Comparison of ENCODE assay signal across 23 mouse cellular contexts in genomic region chr15:83290899-83291298, GRCm38 (mm10). TPM values are rescaled to one million over a fixed set of nuclear protein-coding genes. Genes with fewer than 3 reads are reported as not detected.
DNase-seq lines count a peak whose midpoint lies in the region; ATAC-seq lines count a peak whose summit lies in the region.
"Had no signal": no experiment of that assay in that cellular context is flagged by ENCODE, and none has a peak within 500 bp of the region (broad histone marks: within the 10 kb centered on the region; RNA-seq: fewer than 3 reads in every experiment).

No protein-coding gene starts in this region.

- H3K4me1 ChIP-seq in hindbrain, embryonic 10.5 days (replicated peaks): peaks cover 18% of the 10 kb centered on the region
- H3K4me1 ChIP-seq in hindbrain, embryonic 11.5 days (replicated peaks; ENCODE audit: control insufficient read depth, insufficient read depth, low read length): no peaks in the 10 kb centered on the region
- H3K4me1 ChIP-seq in liver, embryonic 11.5 days (replicated peaks; ENCODE audit: control insufficient read depth, insufficient read depth, low read length): peaks cover 4% of the 10 kb centered on the region
- H3K4me1 ChIP-seq: forebrain, embryonic 12.5 days had no signal

- no peak overlapping the region for H3K4me2 ChIP-seq in hindbrain, embryonic 11.5 days (replicated peaks; ENCODE audit: low read depth, low read length)
- H3K4me2 ChIP-seq in liver, embryonic 11.5 days: no peak overlapping the region
- H3K4me2 ChIP-seq: embryonic facial prominence, embryonic 13.5 days; forebrain, embryonic 12.5 days had no signal

- H3K4me3 ChIP-seq in hindbrain, embryonic 10.5 days: no peak overlapping the region
- H3K4me3 ChIP-seq in hindbrain, embryonic 11.5 days (ENCODE audit: low read depth, low read length): no peak overlapping the region
- no peak overlapping the region for H3K4me3 ChIP-seq in liver, embryonic 11.5 days (ENCODE audit: low read depth, low read length)
- H3K4me3 ChIP-seq: embryonic facial prominence, embryonic 13.5 days; erythroblast, embryonic 14.5 days; forebrain, embryonic 10.5 days; forebrain, embryonic 12.5 days had no signal

- 76% methylated on average over 2 of the region's 2 CpGs for whole genome bisulfite sequencing in hindbrain, embryonic 10.5 days
- 76% methylated on average over 2 of the region's 2 CpGs for WGBS in hindbrain, embryonic 11.5 days
- 74% methylated on average over 2 of the region's 2 CpGs for WGBS in liver, embryonic 11.5 days

- no peak overlapping the region for H3K9ac ChIP-seq in hindbrain, embryonic 11.5 days (ENCODE audit: low read depth, low read length)
- H3K9ac ChIP-seq in liver, embryonic 11.5 days (ENCODE audit: low read depth, low read length): no peak overlapping the region
- H3K9ac ChIP-seq: embryonic facial prominence, embryonic 13.5 days; forebrain, embryonic 12.5 days had no signal

- H3K36me3 ChIP-seq in hindbrain, embryonic 10.5 days: no peaks in the 10 kb centered on the region
- H3K36me3 ChIP-seq in hindbrain, embryonic 11.5 days (ENCODE audit: control insufficient read depth, insufficient read depth, low read length): no peaks in the 10 kb centered on the region
- no peaks in the 10 kb centered on the region for H3K36me3 ChIP-seq in liver, embryonic 11.5 days (ENCODE audit: control insufficient read depth, insufficient read depth, low read length)
- H3K36me3 ChIP-seq: embryonic facial prominence, embryonic 13.5 days; forebrain, embryonic 10.5 days; forebrain, embryonic 12.5 days had no signal

- peak overlapping the region; percentile 29; the same call in 1 of the 2 replicates for H3K27ac ChIP-seq in hindbrain, embryonic 10.5 days
- no peak overlapping the region for H3K27ac ChIP-seq in hindbrain, embryonic 11.5 days (ENCODE audit: low read depth, low read length)
- no peak overlapping the region for H3K27ac ChIP-seq in liver, embryonic 11.5 days (ENCODE audit: low read depth, low read length)
- H3K27ac ChIP-seq: embryonic facial prominence, embryonic 13.5 days; forebrain, embryonic 10.5 days; forebrain, embryonic 12.5 days had no signal

- H3K9me3 ChIP-seq in hindbrain, embryonic 10.5 days: peaks cover 6% of the 10 kb centered on the region; the same call in 1 of the 2 replicates
- H3K9me3 ChIP-seq in hindbrain, embryonic 11.5 days (ENCODE audit: control insufficient read depth, low read length): no peaks in the 10 kb centered on the region
- H3K9me3 ChIP-seq in liver, embryonic 11.5 days (ENCODE audit: control insufficient read depth, low read length): no peaks in the 10 kb centered on the region
- H3K9me3 ChIP-seq: embryonic facial prominence, embryonic 13.5 days had no signal

- DNase-seq in hindbrain, embryonic 10.5 days (ENCODE audit: low spot score): no peak
- DNase-seq in hindbrain, embryonic 11.5 days (ENCODE audit: low spot score): no peak
- DNase-seq in MN1 (ENCODE audit: low spot score) (peak; percentile 59), adipocyte (ENCODE audit: low spot score) (peak; percentile 62)
- DNase-seq in liver, embryonic 11.5 days (ENCODE audit: low spot score): no peak
- no peak for DNase-seq in adrenal gland, postnatal 36 days
- DNase-seq: adrenal gland, adult 2 months; adrenal gland, postnatal 10 days; adrenal gland, postnatal 25 days; cerebellum, adult 11-12 months; cerebellum, adult 2 months; cerebellum, adult 9-10 months; cerebellum, postnatal 10 days; cerebellum, postnatal 25 days had no signal

- ATAC-seq in hindbrain, embryonic 11.5 days (ENCODE audit: low FRiP score): no peak
- ATAC-seq in liver, embryonic 11.5 days (replicated peaks; ENCODE audit: low FRiP score): no peak
- ATAC-seq: activated CD4-positive, CD25-positive, alpha-beta regulatory T cell, adult 4 months; forebrain, embryonic 14.5 days; forebrain, embryonic 16.5 days; Patski had no signal

- H3K27me3 ChIP-seq in hindbrain, embryonic 10.5 days (ENCODE audit: insufficient read depth, poor library complexity, severe bottlenecking): no peaks in the 10 kb centered on the region
- H3K27me3 ChIP-seq in hindbrain, embryonic 11.5 days (ENCODE audit: control insufficient read depth, insufficient read depth, low read length): no peaks in the 10 kb centered on the region
- H3K27me3 ChIP-seq in liver, embryonic 11.5 days (replicated peaks; ENCODE audit: control insufficient read depth, insufficient read depth, low read length): no peaks in the 10 kb centered on the region
- H3K27me3 ChIP-seq: embryonic facial prominence, embryonic 13.5 days; forebrain, embryonic 12.5 days; Patski had no signal

RNA-seq across cellular contexts. Expression of gene A4galt, which starts 39.3 kb away (rescaled TPM):
- 1.2 and 1.5 TPM in 2 replicates for polyA plus RNA-seq in hindbrain, embryonic 10.5 days (2016; fragmentation: Nextera tagmentation; extraction: Ambion mirVana)
- 1.7 and 1.8 TPM in 2 replicates for polyA plus RNA-seq in hindbrain, embryonic 11.5 days (2014; fragmentation: Nextera tagmentation; extraction: Ambion mirVana)
- polyA plus RNA-seq in liver, embryonic 11.5 days (2014; fragmentation: Nextera tagmentation; extraction: Ambion mirVana): 0.12 TPM in 1 of 2 replicates, not detected in the other
- total RNA-seq in adrenal gland, postnatal 36 days (2021): 10 to 100 TPM in 1 of 2 experiments, 1 to 10 TPM in 1; 6.6 to 10.9 TPM
- total RNA-seq: MEL had no signal
- polyA plus RNA-seq: activated CD4-positive, CD25-positive, alpha-beta regulatory T cell, adult 4 months; erythroblast, embryonic 14.5 days had no signal

RNA-seq across cellular contexts. Expression of gene Arfgap3, which starts 59.1 kb away (rescaled TPM):
- 33.1 and 36.9 TPM in 2 replicates for polyA plus RNA-seq in hindbrain, embryonic 10.5 days (2016; fragmentation: Nextera tagmentation; extraction: Ambion mirVana)
- 38.6 and 40.1 TPM in 2 replicates for polyA plus RNA-seq in hindbrain, embryonic 11.5 days (2014; fragmentation: Nextera tagmentation; extraction: Ambion mirVana)
- polyA plus RNA-seq in liver, embryonic 11.5 days (2014; fragmentation: Nextera tagmentation; extraction: Ambion mirVana): 26.3 and 26.7 TPM in 2 replicates
- 10 to 100 TPM; 31.2 to 38.4 TPM for total RNA-seq in adrenal gland, postnatal 36 days (2021)

Comparison
In these comparisons a context has a peak if more than half of its experiments do, and no peak if none do; other contexts are left out.
1. DNase-seq: peak in MN1 (single experiment) and adipocyte (single experiment); none in hindbrain, embryonic 10.5 days (single experiment), hindbrain, embryonic 11.5 days (single experiment), liver, embryonic 11.5 days (single experiment) and adrenal gland, postnatal 36 days (0 of 2).